Mouse (Mus musculus) myocyte (in vitro differentiated cells): Measurements from ENCODE around the gene Gm4846. TPM values are rescaled to one million over a fixed set of nuclear protein-coding genes. Genes with fewer than 3 reads are reported as not detected.
"Not testable (repeated sequence)": the region's sequence is repeated elsewhere in the genome, so short reads cannot be mapped to it uniquely, and the experiment has no call there.

Experiments used
- H3K27me3 ChIP-seq: one replicate; pipeline ENCODE4 v1.6.1; 2011; ENCODE audit not compliant: control insufficient read depth, insufficient read depth, insufficient read length
- H3K36me3 ChIP-seq: one replicate; pipeline ENCODE4 v1.6.1; 2011; ENCODE audit not compliant: control insufficient read depth, insufficient read depth
- H3K4me2 ChIP-seq: one replicate; pipeline ENCODE4 v1.6.1; 2011; ENCODE audit warnings: low read depth, control low read depth
- H3K4me3 ChIP-seq: one replicate; pipeline ENCODE4 v1.5.1; 2011; ENCODE audit warnings: mild to moderate bottlenecking, control low read depth, moderate library complexity
- H3K79me2 ChIP-seq: one replicate; pipeline ENCODE4 v1.6.1; 2011; ENCODE audit not compliant: control insufficient read depth, insufficient read depth
- H3ac ChIP-seq: one replicate; pipeline ENCODE4 v1.6.1; 2011; ENCODE audit not compliant: control insufficient read depth, insufficient read length
- CEBPB ChIP-seq: IDR thresholded peaks from 2 replicates; pipeline ENCODE4 v1.6.1; 2011; ENCODE audit warnings: mild to moderate bottlenecking, moderate library complexity; ENCODE audit not compliant: poor library complexity, insufficient read depth, severe bottlenecking
- E2F4 ChIP-seq: IDR thresholded peaks from one replicate; pipeline ENCODE4 v1.6.1; 2011; ENCODE audit warnings: mild to moderate bottlenecking, control low read depth, moderate library complexity; ENCODE audit not compliant: insufficient read depth
- MAX ChIP-seq: IDR thresholded peaks from one replicate; pipeline ENCODE4 v1.6.1; 2011; ENCODE audit warnings: low read depth, mild to moderate bottlenecking, control low read depth
- MYOD1 ChIP-seq, 3 experiments: IDR thresholded peaks; one replicate each; pipeline ENCODE4 v1.6.1; 2011; ENCODE audit warnings: control low read depth in 2 of 3, low read depth in 2 of 3, mild to moderate bottlenecking in 2 of 3, moderate library complexity in 1 of 3; ENCODE audit not compliant: insufficient read length in 2 of 3, control insufficient read depth in 1 of 3
- MYOG ChIP-seq, 3 experiments: IDR thresholded peaks; one replicate each; pipeline ENCODE4 v1.6.1; 2011; ENCODE audit warnings: control low read depth in 2 of 3, low read depth in 2 of 3, mild to moderate bottlenecking in 2 of 3; ENCODE audit not compliant: insufficient read length in 2 of 3, control insufficient read depth in 1 of 3, insufficient read depth in 1 of 3
- POLR2A ChIP-seq: IDR thresholded peaks from one replicate; pipeline ENCODE4 v1.6.1; 2011; ENCODE audit warnings: low read depth, mild to moderate bottlenecking, control low read depth, moderate library complexity; ENCODE audit not compliant: insufficient read length
- POLR2AphosphoS2 ChIP-seq: IDR thresholded peaks from one replicate; pipeline ENCODE4 v1.6.1; 2011; ENCODE audit warnings: low read depth, control low read depth; ENCODE audit not compliant: insufficient read length
- REST ChIP-seq: IDR thresholded peaks from one replicate; pipeline ENCODE4 v1.6.1; 2011; ENCODE audit warnings: mild to moderate bottlenecking, control low read depth, moderate library complexity; ENCODE audit not compliant: insufficient read depth, insufficient read length
- SRF ChIP-seq: IDR thresholded peaks from one replicate; pipeline ENCODE4 v1.6.1; 2011; ENCODE audit warnings: low read depth; ENCODE audit not compliant: control insufficient read depth, insufficient read length
- TCF12 ChIP-seq: IDR thresholded peaks from one replicate; pipeline ENCODE4 v1.6.1; 2011; ENCODE audit warnings: mild to moderate bottlenecking, control low read depth; ENCODE audit not compliant: poor library complexity, insufficient read depth, severe bottlenecking
- TCF3 ChIP-seq: IDR thresholded peaks from one replicate; pipeline ENCODE4 v1.6.1; 2011; ENCODE audit warnings: low read depth, control low read depth; ENCODE audit not compliant: insufficient read length
- USF1 ChIP-seq: IDR thresholded peaks from one replicate; pipeline ENCODE4 v1.6.1; 2011; ENCODE audit warnings: low read depth, mild to moderate bottlenecking, control low read depth, moderate library complexity
- polyA plus RNA-seq: library from polyadenylated mRNA; unstranded; fragments of >200 nt; fragmentation: generic; extraction: Trizol; gene quantifications from one replicate; pipeline ENCODE4 v1.2.1, GENCODE M21; 2012; ENCODE audit warnings: missing spikeins

Gene Gm4846
- not detected for polyA plus RNA-seq

- not testable (repeated sequence) for H3K4me3 ChIP-seq, H3K4me2 ChIP-seq, H3K27me3 ChIP-seq, H3ac ChIP-seq, H3K36me3 ChIP-seq, H3K79me2 ChIP-seq
Measured at GRCm38 (mm10) chr1:166497488-166497887, at the start of gene Gm4846. Gene Gm4846 (minus strand): TSS chr1:166497588.

GRCm38 (mm10) chr1:166531521-166531920 is 34.1 kb upstream of the Gm4846 start:
- H3K27me3 ChIP-seq, H3K79me2 ChIP-seq, H3K4me3 ChIP-seq, H3ac ChIP-seq, H3K36me3 ChIP-seq, H3K4me2 ChIP-seq: not testable (repeated sequence)

- H3K79me2 ChIP-seq, H3K36me3 ChIP-seq, H3K27me3 ChIP-seq, H3K4me3 ChIP-seq, H3K4me2 ChIP-seq, H3ac ChIP-seq: not testable (repeated sequence)
Measured at GRCm38 (mm10) chr1:166524709-166525108, 27.3 kb upstream of the Gm4846 start.

DNA sequence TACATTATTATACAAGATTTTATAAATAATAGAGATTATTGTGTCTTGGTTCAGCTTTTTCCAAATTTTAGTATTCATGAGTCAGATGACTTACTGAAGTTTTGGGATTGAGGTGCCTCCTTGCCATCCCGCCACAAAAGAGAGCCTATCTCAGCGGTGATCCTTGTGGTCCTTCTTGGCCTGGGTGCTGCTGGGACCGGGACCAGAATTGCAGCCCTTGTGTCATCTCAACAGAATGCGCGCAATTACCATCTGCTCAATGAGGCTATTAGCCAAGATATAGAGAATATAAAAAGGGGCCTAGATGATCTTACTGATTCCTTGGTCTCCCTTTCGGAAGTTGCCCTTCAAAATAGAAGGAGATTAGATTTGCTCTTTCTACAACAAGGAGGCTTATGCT is 22.2 kb upstream of the Gm4846 start:
- not testable (repeated sequence) for H3K79me2 ChIP-seq, H3K4me2 ChIP-seq, H3ac ChIP-seq, H3K27me3 ChIP-seq, H3K4me3 ChIP-seq, H3K36me3 ChIP-seq

DNA sequence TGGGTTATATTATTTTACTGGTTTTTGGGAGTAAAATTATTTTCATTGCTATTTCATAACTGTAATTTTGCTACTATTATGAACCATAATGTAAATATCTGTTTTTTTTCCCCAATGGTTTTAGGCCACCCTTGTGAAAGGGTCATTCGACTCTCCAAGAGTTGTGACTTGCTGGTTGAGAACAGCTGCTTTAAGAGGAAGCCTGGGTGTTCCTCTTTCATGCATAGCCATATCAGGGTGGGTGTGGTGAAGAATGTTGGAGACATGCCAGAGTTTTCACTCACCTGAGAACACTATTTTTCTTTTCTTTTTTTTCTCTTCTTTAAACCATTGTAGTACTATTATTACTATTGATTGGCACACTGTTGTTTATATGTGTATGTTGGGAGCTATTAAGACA is 19.2 kb upstream of the Gm4846 start:
- no peak overlapping the region for H3ac ChIP-seq
- H3K4me2 ChIP-seq = no peak overlapping the region
- H3K4me3 ChIP-seq = no peak overlapping the region
- no peaks in the 10 kb centered on the region for H3K79me2 ChIP-seq
- H3K27me3 ChIP-seq = no peaks in the 10 kb centered on the region
- TF ChIP-seq TCF3 = no peak
- H3K36me3 ChIP-seq = no peaks in the 10 kb centered on the region

DNA sequence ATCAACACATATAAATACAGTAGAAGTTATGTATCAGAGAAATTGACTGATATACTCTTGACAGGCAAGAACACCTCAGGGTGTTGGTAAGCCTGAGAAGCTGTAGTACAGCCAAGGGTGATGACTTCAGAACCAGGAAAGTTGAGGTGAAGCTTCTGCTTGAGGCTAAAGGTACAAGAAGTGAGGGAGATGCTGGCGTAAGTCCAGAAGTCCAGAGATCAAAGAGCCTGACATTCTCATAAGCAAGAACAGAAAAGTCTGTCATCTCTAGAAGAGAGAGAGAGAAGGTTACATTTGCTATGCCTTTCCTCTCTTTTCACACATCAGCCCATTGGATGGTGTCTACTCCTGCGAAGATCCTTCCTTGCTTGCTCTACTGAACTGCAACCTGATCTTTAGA is 6.8 kb upstream of the Gm4846 start:
- not testable (repeated sequence) for H3K79me2 ChIP-seq, H3K36me3 ChIP-seq, H3ac ChIP-seq

GRCm38 (mm10) chr1:166479503-166479902 is 17.9 kb downstream of the Gm4846 start:
- TF ChIP-seq TCF3 (no peak), REST (no peak), CEBPB (no peak), USF1 (no peak)

More for the DNA sequence above, 6.8 kb upstream of the Gm4846 start:
- H3K4me2 ChIP-seq, H3K4me3 ChIP-seq, H3K27me3 ChIP-seq: not testable (repeated sequence)

GRCm38 (mm10) chr1:166467172-166467571 is 30.2 kb downstream of the Gm4846 start:
- H3ac ChIP-seq = no peak overlapping the region
- TF ChIP-seq SRF (no peak), USF1 (no peak), CEBPB (no peak), TCF3 (no peak), MAX (no peak), MYOD1 (IDR thresholded peaks at IDR 0.05; ENCODE audit: control insufficient read depth in 1 of 3, insufficient read length in 2 of 3, low read depth in 2 of 3) (no peak), REST (no peak), POLR2AphosphoS2 (no peak), POLR2A (no peak), MYOG (IDR thresholded peaks at IDR 0.05; ENCODE audit: control insufficient read depth in 1 of 3, insufficient read depth in 1 of 3, insufficient read length in 2 of 3, low read depth in 2 of 3) (no peak), TCF12 (no peak), E2F4 (no peak)

More at GRCm38 (mm10) chr1:166479503-166479902, 17.9 kb downstream of the Gm4846 start:
- Histone ChIP-seq H3K79me2 (no peaks in the 10 kb centered on the region), H3K4me3 (no peak overlapping the region), H3K36me3 (no peaks in the 10 kb centered on the region), H3K27me3 (no peaks in the 10 kb centered on the region), H3K4me2 (no peak overlapping the region), H3ac (no peak overlapping the region)

More at GRCm38 (mm10) chr1:166467172-166467571, 30.2 kb downstream of the Gm4846 start:
- Histone ChIP-seq H3K4me2 (no peak overlapping the region), H3K36me3 (no peaks in the 10 kb centered on the region), H3K27me3 (no peaks in the 10 kb centered on the region), H3K4me3 (no peak overlapping the region), H3K79me2 (no peaks in the 10 kb centered on the region)
